Mouse (Mus musculus) MEL (cell line): Measurements from ENCODE around the gene Wfdc10. TPM values are rescaled to one million over a fixed set of nuclear protein-coding genes. Genes with fewer than 3 reads are reported as not detected.

Source experiments
- DNase-seq: peaks from one replicate; pipeline ENCODE4 v3.0.0; 2011; ENCODE audit warnings: low read depth, low spot score
- H3K27ac ChIP-seq: 2 replicates; pipeline ENCODE4 v1.5.1; 2012; ENCODE audit warnings: low read depth, mild to moderate bottlenecking, control low read depth, low read length, moderate library complexity; ENCODE audit not compliant: control insufficient read depth
- H3K27me3 ChIP-seq, 2 experiments: fragments of 150-350 bp in 1 of 2; sonication (generic) in 1 of 2; 2 replicates each; pipeline ENCODE4 v1.6.1; 2012; ENCODE audit warnings: low read length in 2 of 2, mild to moderate bottlenecking in 2 of 2, improper control_type of control experiment in 1 of 2, moderate library complexity in 1 of 2; ENCODE audit not compliant: insufficient read depth in 2 of 2, control insufficient read depth in 1 of 2
- H3K36me3 ChIP-seq, 2 experiments: 2 replicates each; pipeline ENCODE4 v1.6.1; 2012 to 2014; ENCODE audit warnings: low read length in 2 of 2, improper control_type of control experiment in 1 of 2, inconsistent platforms in 1 of 2, mild to moderate bottlenecking in 1 of 2; ENCODE audit not compliant: insufficient read depth in 2 of 2, control insufficient read depth in 1 of 2
- H3K4me1 ChIP-seq, 2 experiments: fragments of 150-350 bp in 1 of 2; sonication (generic) in 1 of 2; 2 replicates each; pipeline ENCODE4 v1.6.1; 2012; ENCODE audit warnings: low read length in 2 of 2, improper control_type of control experiment in 1 of 2, mild to moderate bottlenecking in 1 of 2; ENCODE audit not compliant: insufficient read depth in 2 of 2, control insufficient read depth in 1 of 2
- H3K4me3 ChIP-seq, 2 experiments: fragments of 150-350 bp in 1 of 2; sonication (generic) in 1 of 2; 2 replicates each; pipeline ENCODE4 v1.5.1; 2012; ENCODE audit warnings: low read depth in 2 of 2, low read length in 2 of 2, mild to moderate bottlenecking in 2 of 2, moderate library complexity in 2 of 2, control low read depth in 1 of 2, improper control_type of control experiment in 1 of 2; ENCODE audit not compliant: control insufficient read depth in 1 of 2, insufficient read depth in 1 of 2
- H3K79me2 ChIP-seq: 2 replicates; pipeline ENCODE4 v1.6.1; 2012; ENCODE audit warnings: mild to moderate bottlenecking, low read length, moderate library complexity; ENCODE audit not compliant: control insufficient read depth, poor library complexity, insufficient read depth
- H3K9ac ChIP-seq: 2 replicates; pipeline ENCODE4 v1.6.1; 2012; ENCODE audit warnings: low read depth, mild to moderate bottlenecking, control low read depth, low read length, moderate library complexity; ENCODE audit not compliant: control insufficient read depth, poor library complexity, severe bottlenecking
- H3K9me3 ChIP-seq: fragments of 150-350 bp; sonication (generic); replicated peaks from 2 replicates; pipeline ENCODE4 v1.6.1; 2012; ENCODE audit warnings: mild to moderate bottlenecking, low read length, improper control_type of control experiment, moderate library complexity; ENCODE audit not compliant: insufficient read depth
- BHLHE40 ChIP-seq: IDR thresholded peaks from 2 replicates; pipeline ENCODE4 v1.6.1; 2012; ENCODE audit warnings: low read depth, mild to moderate bottlenecking, inconsistent platforms, low read length, improper control_type of control experiment, borderline replicate concordance
- CTCF ChIP-seq, 3 experiments: IDR thresholded peaks in 2 of 3; conservative IDR thresholded peaks in 1 of 3; 2 replicates each; pipeline ENCODE4 v1.5.1; 2011 to 2012; ENCODE audit warnings: low read length in 3 of 3, low read depth in 2 of 3, mild to moderate bottlenecking in 2 of 3, improper control_type of control experiment in 1 of 3, inconsistent platforms in 1 of 3, mixed read lengths in 1 of 3, moderate library complexity in 1 of 3; ENCODE audit not compliant: control insufficient read depth in 1 of 3, insufficient read depth in 1 of 3, poor library complexity in 1 of 3, severe bottlenecking in 1 of 3
- ELF1 ChIP-seq: IDR thresholded peaks from 2 replicates; pipeline ENCODE4 v1.6.1; 2014; ENCODE audit warnings: low read depth, mild to moderate bottlenecking, inconsistent platforms, low read length, improper control_type of control experiment, moderate library complexity
- ETS1 ChIP-seq: IDR thresholded peaks from 2 replicates; pipeline ENCODE4 v1.6.1; 2012; ENCODE audit warnings: low read depth, mild to moderate bottlenecking, inconsistent platforms, low read length, improper control_type of control experiment, moderate library complexity
- GABPA ChIP-seq: IDR thresholded peaks from 2 replicates; pipeline ENCODE4 v1.6.1; 2012; ENCODE audit warnings: low read depth, mild to moderate bottlenecking, inconsistent platforms, low read length, improper control_type of control experiment, moderate library complexity
- JUND ChIP-seq: IDR thresholded peaks from 2 replicates; pipeline ENCODE4 v1.6.1; 2011; ENCODE audit warnings: low read depth, mild to moderate bottlenecking, improper control_type of control experiment, low read length
- KAT2A ChIP-seq: conservative IDR thresholded peaks from 2 replicates; pipeline ENCODE4 v1.6.1; 2012; ENCODE audit warnings: low read depth, low read length, improper control_type of control experiment, inconsistent platforms
- MAZ ChIP-seq: IDR thresholded peaks from 2 replicates; pipeline ENCODE4 v1.6.1; 2012; ENCODE audit warnings: low read depth, mild to moderate bottlenecking, inconsistent platforms, low read length, improper control_type of control experiment
- MEF2A ChIP-seq: IDR thresholded peaks from 2 replicates; pipeline ENCODE4 v1.6.1; 2014; ENCODE audit warnings: low read depth, mild to moderate bottlenecking, inconsistent platforms, low read length, improper control_type of control experiment; ENCODE audit not compliant: poor library complexity, insufficient replicate concordance, severe bottlenecking; ENCODE audit errors: extremely low read depth
- MXI1 ChIP-seq: IDR thresholded peaks from 2 replicates; pipeline ENCODE4 v1.6.1; 2011; ENCODE audit warnings: mild to moderate bottlenecking, low read depth, low read length, improper control_type of control experiment
- MYB ChIP-seq: IDR thresholded peaks from 2 replicates; pipeline ENCODE4 v1.6.1; 2011; ENCODE audit warnings: mild to moderate bottlenecking, low read depth, low read length, improper control_type of control experiment
- MYC ChIP-seq: IDR thresholded peaks from 2 replicates; pipeline ENCODE4 v1.6.1; 2011; ENCODE audit warnings: low read depth, mild to moderate bottlenecking, low read length, improper control_type of control experiment, moderate library complexity
- NELFE ChIP-seq: IDR thresholded peaks from 2 replicates; pipeline ENCODE4 v1.6.1; 2011; ENCODE audit warnings: low read depth, low read length, improper control_type of control experiment
- POLR2A ChIP-seq, 2 experiments: IDR thresholded peaks; 2 replicates each; pipeline ENCODE4 v1.6.1; 2011 to 2012; ENCODE audit warnings: low read length in 2 of 2, mild to moderate bottlenecking in 2 of 2, control low read depth in 1 of 2, improper control_type of control experiment in 1 of 2, low read depth in 1 of 2, moderate library complexity in 1 of 2; ENCODE audit not compliant: control insufficient read depth in 1 of 2, insufficient read depth in 1 of 2, poor library complexity in 1 of 2
- POLR2AphosphoS2 ChIP-seq: IDR thresholded peaks from 2 replicates; pipeline ENCODE4 v1.6.1; 2011; ENCODE audit warnings: low read length, improper control_type of control experiment
- SIN3A ChIP-seq: IDR thresholded peaks from 2 replicates; pipeline ENCODE4 v1.6.1; 2012; ENCODE audit warnings: low read length, improper control_type of control experiment, inconsistent platforms
- TAL1 ChIP-seq: IDR thresholded peaks from 2 replicates; pipeline ENCODE4 v1.6.1; 2012; ENCODE audit warnings: mild to moderate bottlenecking, inconsistent platforms, low read length, moderate library complexity, mixed read lengths
- TCF12 ChIP-seq: IDR thresholded peaks from 2 replicates; pipeline ENCODE4 v1.6.1; 2014; ENCODE audit warnings: low read depth, mild to moderate bottlenecking, inconsistent platforms, low read length, improper control_type of control experiment, moderate library complexity
- ZKSCAN1 ChIP-seq: IDR thresholded peaks from 2 replicates; pipeline ENCODE4 v1.6.1; 2012; ENCODE audit warnings: low read depth, mild to moderate bottlenecking, inconsistent platforms, low read length, improper control_type of control experiment, moderate library complexity
- polyA plus RNA-seq, 2 experiments: library from polyadenylated mRNA; stranded (reverse) in 1 of 2; unstranded in 1 of 2; fragments of >175 nt in 1 of 2; fragments of >200 nt in 1 of 2; gene quantifications; 2 replicates each; pipeline versions ENCODE4 v1.2.1 to v1.2.4; 2012; ENCODE audit warnings: low replicate concordance in 2 of 2, low read depth in 1 of 2; ENCODE audit not compliant: insufficient read length in 2 of 2, insufficient read depth in 1 of 2, missing spikeins in 1 of 2
- total RNA-seq: library from RNA; depleted of rRNA; stranded (reverse); fragments of 300-350 nt; gene quantifications from 2 replicates; pipeline ENCODE4 v1.2.3, GENCODE M21; 2012

The Wfdc10 gene
- total and polyA plus RNA-seq, 3 experiments = not detected

DNA sequence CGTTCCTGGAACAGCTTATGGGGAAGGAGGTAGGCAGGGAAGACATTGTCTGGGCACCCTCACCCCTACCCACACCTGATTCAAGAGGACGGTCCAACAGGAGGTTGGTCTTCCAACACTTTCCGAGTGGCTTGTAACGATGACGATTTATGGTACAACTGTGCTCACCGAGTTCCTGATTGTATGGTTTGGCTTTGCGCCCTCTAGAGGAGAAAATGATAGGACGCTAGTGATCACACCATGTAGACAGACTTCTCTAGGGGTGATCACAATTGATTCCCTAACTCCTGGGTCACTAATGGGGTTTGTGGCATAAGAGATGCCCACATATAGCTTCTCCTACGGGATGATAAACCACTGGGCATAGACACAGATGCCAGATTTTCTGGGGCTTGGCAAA, 20.6 kb upstream of the Wfdc10 start:
- H3K27me3 ChIP-seq = no peaks in the 10 kb centered on the region; a peak in 2 of 4 replicates

DNA sequence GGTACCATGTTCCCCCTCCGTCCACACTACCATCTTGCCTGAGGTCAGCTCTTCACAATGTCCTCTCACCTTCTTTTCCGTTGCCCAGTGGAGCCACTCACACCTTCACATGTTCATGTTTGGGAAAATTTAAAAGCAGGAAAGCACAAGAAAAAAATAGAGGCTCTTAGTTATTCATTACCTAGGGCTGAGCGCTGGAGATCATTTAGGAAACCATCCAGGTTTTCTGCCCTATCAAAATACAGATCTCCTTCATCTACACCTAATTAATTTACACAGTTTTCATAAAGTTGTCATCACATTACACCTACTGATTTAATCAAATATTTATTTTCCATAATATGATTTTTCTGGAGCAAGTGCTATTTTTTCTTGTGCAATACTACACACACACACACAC, 17.1 kb upstream of the Wfdc10 start, which contains the start of gene Wfdc16:
Wfdc16 (minus strand) TSS at position 101 of the 400 bp plus-strand sequence.
- peaks cover 13 to 16% of the 10 kb centered on the region in 2 experiments for H3K4me1 ChIP-seq
- TF ChIP-seq POLR2AphosphoS2 = no peak
- no peak for TF ChIP-seq MAZ
- no peak for TF ChIP-seq MXI1
- no peak for TF ChIP-seq GABPA
- no peak for TF ChIP-seq ETS1
- TF ChIP-seq ZKSCAN1 = no peak
- no peak for TF ChIP-seq KAT2A
- no peak for TF ChIP-seq MEF2A
- TF ChIP-seq TAL1 = no peak
- TF ChIP-seq SIN3A = no peak
- TF ChIP-seq JUND = no peak
- TF ChIP-seq BHLHE40 = no peak
- no peak for TF ChIP-seq MYC
- TF ChIP-seq ELF1 = no peak
- no peak for TF ChIP-seq CTCF (IDR thresholded peaks at IDR 0.05 in 2 of 3, conservative IDR thresholded peaks at IDR 0.05 in 1 of 3; ENCODE audit: control insufficient read depth in 1 of 3, insufficient read depth in 1 of 3, low read depth in 2 of 3, low read length in 3 of 3, poor library complexity in 1 of 3, severe bottlenecking in 1 of 3)
- TF ChIP-seq, all 39 proteins: peak for 0
- no peak for DNase-seq
- no peak within 1 kb of the TSS for H3K27ac ChIP-seq
- no peak within 1 kb of the TSS for H3K9ac ChIP-seq
- peaks cover 0 to 11% of the 10 kb centered on the region in 2 experiments; a peak in 2 of 4 replicates for H3K36me3 ChIP-seq
- no peak within 1 kb of the TSS for H3K4me3 ChIP-seq
- H3K79me2 ChIP-seq = no peaks in the 10 kb centered on the region
- H3K9me3 ChIP-seq = no peaks in the 10 kb centered on the region
- H3K27me3 ChIP-seq = no peaks in the 10 kb centered on the region

More for the DNA sequence above, 20.6 kb upstream of the Wfdc10 start:
- Histone ChIP-seq H3K4me1 (no peaks in the 10 kb centered on the region), H3K79me2 (no peaks in the 10 kb centered on the region), H3K4me3 (no peak overlapping the region), H3K9ac (no peak overlapping the region), H3K36me3 (no peaks in the 10 kb centered on the region), H3K9me3 (no peaks in the 10 kb centered on the region), H3K27ac (no peak overlapping the region)
- DNase-seq = peak; percentile 34
- no peak for TF ChIP-seq POLR2A (IDR thresholded peaks at IDR 0.05; ENCODE audit: control insufficient read depth in 1 of 2, insufficient read depth in 1 of 2, low read depth in 1 of 2, low read length in 2 of 2, poor library complexity in 1 of 2)
- TF ChIP-seq MYB = no peak
- no peak for TF ChIP-seq TCF12
- TF ChIP-seq CTCF (IDR thresholded peaks at IDR 0.05 in 2 of 3, conservative IDR thresholded peaks at IDR 0.05 in 1 of 3; ENCODE audit: control insufficient read depth in 1 of 3, insufficient read depth in 1 of 3, low read depth in 2 of 3, low read length in 3 of 3, poor library complexity in 1 of 3, severe bottlenecking in 1 of 3) = peak; percentile 21 to 55 (median 43); a peak in 5 of 6 replicates
- no peak for TF ChIP-seq NELFE
